Mouse (Mus musculus) cerebellum, adult 2 months (tissue): ENCODE measurements around the gene Tpgs1. TPM values are rescaled to one million over a fixed set of nuclear protein-coding genes. Genes with fewer than 3 reads are reported as not detected.

ENCODE experiments used
- DNase-seq, 2 experiments: peaks; one replicate each; pipeline ENCODE4 v3.0.0; 2021
- H3K27ac ChIP-seq: fragments of 200-500 bp; 2 replicates; pipeline ENCODE4 v1.5.1; 2012; ENCODE audit warnings: low read length, control low read depth, inconsistent platforms; ENCODE audit not compliant: insufficient read depth
- H3K27me3 ChIP-seq: fragments of 200-500 bp; 2 replicates; pipeline ENCODE4 v1.6.1; 2012; ENCODE audit warnings: inconsistent platforms, mild to moderate bottlenecking, low read length, moderate library complexity; ENCODE audit not compliant: control insufficient read depth, insufficient read depth
- H3K4me1 ChIP-seq: fragments of 200-500 bp; 2 replicates; pipeline ENCODE4 v1.6.1; 2011; ENCODE audit warnings: low read length; ENCODE audit not compliant: control insufficient read depth, insufficient read depth
- H3K4me3 ChIP-seq: fragments of 200-500 bp; replicated peaks from 2 replicates; pipeline ENCODE3; 2011; ENCODE audit warnings: mild to moderate bottlenecking, low read depth, low read length, control low read depth; ENCODE audit not compliant: insufficient read depth
- CTCF ChIP-seq: fragments of 200-500 bp; IDR thresholded peaks from 2 replicates; pipeline ENCODE4 v1.5.1; 2011; ENCODE audit warnings: low read depth, mild to moderate bottlenecking, control low read depth, low read length, moderate library complexity, borderline replicate concordance; ENCODE audit not compliant: insufficient read depth
- POLR2A ChIP-seq: fragments of 200-500 bp; IDR thresholded peaks from 2 replicates; pipeline ENCODE4 v1.6.1; 2011; ENCODE audit warnings: low read length, control low read depth, borderline replicate concordance; ENCODE audit not compliant: insufficient read depth
- WGBS: fragments of 180-500 bp; shearing (Covaris S2); methylation state at CpG from one replicate; pipeline ENCODE4 v1.1.7; 2018; 5-methylcytosine and 5-hydroxymethylcytosine counted together
- polyA plus RNA-seq: library from polyadenylated mRNA; depleted of rRNA; stranded (reverse); fragments of >200 nt; gene quantifications from 2 replicates; pipeline ENCODE4 v1.2.3, GENCODE M21; 2012

Tpgs1 gene
- polyA plus RNA-seq, 1 experiment = 95.4 TPM

DNA sequence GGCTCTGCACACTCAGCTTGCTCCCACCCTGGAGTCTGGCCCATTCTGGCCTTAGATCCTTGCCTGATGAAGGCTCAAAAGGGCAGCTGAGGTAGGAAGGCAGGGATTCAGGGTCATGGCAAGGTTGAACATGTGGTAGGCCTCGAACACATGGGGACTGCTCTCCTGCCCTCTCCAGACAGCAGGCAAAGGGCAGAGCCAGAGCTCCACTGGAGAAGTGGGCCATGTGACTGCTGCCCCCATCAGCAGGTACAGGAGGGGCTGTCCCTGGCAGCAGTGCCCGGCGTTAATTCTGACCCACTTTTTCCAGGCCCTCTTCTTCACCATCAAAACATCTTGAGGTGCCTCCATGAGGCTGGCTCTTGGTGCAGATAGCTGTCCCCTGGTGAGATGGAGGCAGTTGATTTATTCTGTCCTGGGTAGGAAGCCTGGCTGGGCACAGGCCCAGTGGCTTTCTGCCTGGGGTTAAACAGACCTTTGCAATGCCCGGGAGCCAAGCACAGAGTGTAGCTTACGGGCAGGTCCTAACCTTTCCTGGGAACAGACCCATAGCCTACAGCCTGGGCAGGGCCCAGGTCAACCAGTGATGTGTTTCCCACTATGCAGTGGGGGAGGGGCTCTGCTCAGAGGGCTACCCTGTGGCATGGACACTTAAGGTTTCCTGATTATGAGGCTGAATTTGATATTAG lies 37.4 kb downstream of the Tpgs1 start:
- H3K4me3 ChIP-seq = peak overlapping the region; percentile 90
- peak overlapping the region; percentile 96 for H3K27ac ChIP-seq
- H3K4me1 ChIP-seq = peaks cover 36% of the 10 kb centered on the region
- WGBS = 3% methylated on average over 5 of the region's 5 CpGs
- TF ChIP-seq POLR2A (no peak), CTCF (no peak)
- no peaks in the 10 kb centered on the region for H3K27me3 ChIP-seq
- DNase-seq = peak; percentile 68 to 71

DNA sequence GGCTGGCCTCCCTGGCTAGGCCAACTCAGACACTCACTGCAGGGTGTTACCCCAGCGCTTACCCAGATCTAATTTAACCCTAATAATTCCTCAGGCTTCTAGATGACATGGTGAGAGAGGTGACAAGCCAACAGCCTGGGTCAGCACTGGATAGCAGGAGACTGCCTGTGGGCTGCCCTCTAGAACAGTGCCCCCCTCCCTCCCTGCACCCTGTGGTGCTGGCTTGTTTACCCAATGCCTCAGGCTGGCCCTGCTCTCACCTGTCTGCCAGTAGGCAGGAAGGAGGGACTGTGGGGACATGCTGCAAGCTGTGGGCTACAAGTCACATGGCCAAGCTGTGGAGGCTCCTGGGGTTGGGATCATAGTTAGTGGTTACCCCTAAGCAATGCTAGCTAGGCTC lies 38.0 kb downstream of the Tpgs1 start:
- WGBS = 14% methylated on average over 1 of the region's 1 CpGs
- Histone ChIP-seq H3K4me3 (peak overlapping the region; percentile 90), H3K27me3 (no peaks in the 10 kb centered on the region), H3K27ac (peak overlapping the region; percentile 96), H3K4me1 (peaks cover 36% of the 10 kb centered on the region)
- DNase-seq = peak; percentile 74 to 82
- TF ChIP-seq CTCF (no peak), POLR2A (no peak)

DNA sequence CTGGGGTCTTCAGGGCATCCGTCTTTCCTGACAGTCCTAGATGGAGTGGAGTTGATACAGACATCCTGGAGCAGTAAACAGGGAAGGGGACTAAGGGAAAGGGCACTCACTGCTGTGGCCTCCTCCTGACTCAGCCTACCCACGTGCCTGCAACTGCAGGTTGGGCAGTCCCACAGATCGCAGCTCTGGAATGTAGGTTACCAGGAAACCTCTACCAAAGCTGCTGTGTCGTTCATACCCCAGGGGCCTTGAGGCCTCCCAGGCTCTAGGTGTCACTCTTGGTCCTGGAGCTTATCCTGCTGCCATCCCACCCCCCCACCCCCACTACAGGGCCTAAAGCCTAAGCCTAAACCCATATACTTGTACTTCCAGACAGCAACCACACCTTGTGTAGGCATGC lies 38.6 kb downstream of the Tpgs1 start:
- peak overlapping the region; percentile 96 for H3K27ac ChIP-seq
- H3K4me1 ChIP-seq = peaks cover 38% of the 10 kb centered on the region
- TF ChIP-seq POLR2A (no peak), CTCF (no peak)
- peak overlapping the region; percentile 90 for H3K4me3 ChIP-seq
- no peaks in the 10 kb centered on the region for H3K27me3 ChIP-seq
- DNase-seq = no peak
- 33% methylated on average over 4 of the region's 4 CpGs for WGBS

DNA sequence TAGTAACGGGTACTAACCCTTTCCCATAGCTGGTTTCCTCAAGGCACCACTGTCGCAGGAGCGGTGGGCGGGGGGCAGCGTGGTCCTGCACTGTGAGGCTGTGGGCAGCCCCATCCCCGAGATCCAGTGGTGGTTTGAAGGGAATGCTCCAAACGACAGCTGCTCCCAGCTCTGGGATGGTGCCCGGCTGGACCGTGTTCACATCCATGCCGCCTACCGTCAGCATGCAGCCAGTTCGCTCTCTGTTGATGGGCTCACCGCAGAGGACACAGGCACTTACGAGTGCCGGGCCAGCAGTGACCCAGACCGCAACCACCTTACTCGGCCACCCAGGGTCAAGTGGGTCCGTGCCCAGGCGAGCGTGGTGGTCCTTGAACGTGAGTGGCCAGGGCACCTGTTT lies 39.5 kb downstream of the Tpgs1 start:
- H3K27ac ChIP-seq = peak overlapping the region; percentile 3; the same call in 1 of the 2 replicates
- 35% methylated on average over 21 of the region's 21 CpGs for WGBS
- DNase-seq = no peak

DNA sequence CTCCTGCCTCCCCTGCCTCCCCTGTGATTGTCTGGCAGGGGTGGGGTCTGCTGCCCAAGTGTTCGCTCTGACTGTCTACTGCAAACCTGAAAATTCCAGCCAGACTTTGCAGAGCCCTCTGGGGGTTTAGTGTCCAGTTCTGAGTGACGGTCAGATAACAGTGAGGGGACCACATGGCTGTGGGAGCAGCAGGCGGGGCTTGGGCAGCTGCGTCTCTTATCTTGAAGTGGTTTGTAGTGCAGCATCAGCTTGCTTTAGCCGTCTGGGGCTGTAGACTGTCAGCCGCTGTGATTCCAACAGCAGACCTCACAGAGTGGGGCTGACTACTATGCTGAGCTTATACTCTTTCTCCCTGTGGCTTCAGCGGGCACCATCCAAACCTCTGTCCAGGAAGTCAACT lies 40.1 kb downstream of the Tpgs1 start:
- Histone ChIP-seq H3K27me3 (no peaks in the 10 kb centered on the region), H3K4me3 (no peak overlapping the region), H3K4me1 (peaks cover 39% of the 10 kb centered on the region), H3K27ac (peak overlapping the region; percentile 3; the same call in 1 of the 2 replicates)
- DNase-seq = no peak
- WGBS = 60% methylated on average over 7 of the region's 7 CpGs
- no peak for TF ChIP-seq CTCF
- TF ChIP-seq POLR2A = no peak

More for the DNA sequence above, 39.5 kb downstream of the Tpgs1 start:
- TF ChIP-seq CTCF (no peak), POLR2A (no peak)
- Histone ChIP-seq H3K4me1 (peaks cover 39% of the 10 kb centered on the region), H3K4me3 (peak overlapping the region; percentile 16), H3K27me3 (no peaks in the 10 kb centered on the region)

DNA sequence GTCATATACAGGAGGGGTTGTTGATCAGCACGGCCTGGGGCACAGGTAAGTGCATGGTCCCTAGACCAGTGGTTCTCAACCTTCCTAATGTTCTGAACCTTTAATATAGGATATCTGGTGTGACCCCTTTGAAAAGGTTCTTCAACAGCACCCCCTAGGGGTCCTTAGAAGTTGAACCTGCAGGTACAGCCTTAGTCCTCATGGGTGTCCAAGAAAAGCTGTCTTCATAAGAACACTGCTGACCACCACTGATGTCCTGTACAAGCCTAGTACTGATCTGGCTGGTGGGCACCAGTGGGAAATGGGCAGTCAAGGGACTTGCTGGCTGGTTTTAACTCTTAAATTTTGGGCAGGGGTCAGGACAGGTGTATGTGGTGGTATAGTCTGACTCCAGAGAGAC lies 42.9 kb downstream of the Tpgs1 start:
- TF ChIP-seq CTCF (no peak; the same call in 1 of the 2 replicates), POLR2A (no peak)
- Histone ChIP-seq H3K27me3 (no peaks in the 10 kb centered on the region), H3K27ac (no peak overlapping the region), H3K4me3 (no peak overlapping the region), H3K4me1 (peaks cover 34% of the 10 kb centered on the region)
- 89% methylated on average over 1 of the region's 1 CpGs for WGBS
- DNase-seq = no peak

DNA sequence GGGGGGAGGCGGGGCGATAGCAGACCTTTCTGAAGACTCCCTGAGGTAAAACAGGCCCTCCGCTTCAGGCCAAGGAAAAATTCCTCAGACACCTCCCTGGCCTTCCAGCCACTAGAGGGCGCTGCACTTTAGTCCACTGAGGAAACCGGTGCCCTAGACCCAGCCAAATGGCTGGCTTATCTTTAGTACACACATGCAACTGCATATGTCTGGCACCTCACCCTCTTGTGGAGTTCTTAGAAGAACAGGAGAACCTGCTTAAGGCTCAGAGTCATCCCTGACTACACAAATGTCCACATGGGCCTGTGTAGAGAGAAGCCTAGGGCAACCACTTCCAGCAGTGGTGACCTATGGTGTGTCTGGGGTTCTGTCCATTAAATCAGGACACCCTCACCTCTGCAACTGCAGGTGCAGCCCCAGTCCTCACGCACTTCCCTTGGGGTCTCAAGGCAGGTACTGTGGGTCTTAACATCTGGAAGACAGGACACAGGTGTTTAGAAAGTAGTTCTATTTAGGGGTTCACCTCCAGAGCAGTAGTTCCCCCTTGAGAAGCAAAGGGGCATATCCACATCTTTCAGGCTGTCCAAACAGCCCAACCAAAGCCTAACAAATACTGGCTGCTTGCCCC lies 43.4 kb downstream of the Tpgs1 start:
- Histone ChIP-seq H3K4me1 (peaks cover 28% of the 10 kb centered on the region), H3K27ac (no peak overlapping the region; the same call in 1 of the 2 replicates), H3K27me3 (no peaks in the 10 kb centered on the region), H3K4me3 (no peak overlapping the region)
- TF ChIP-seq POLR2A = no peak
- peak; percentile 79 for TF ChIP-seq CTCF
- DNase-seq = peak; percentile 76 to 85
- WGBS = 11% methylated on average over 4 of the region's 6 CpGs

DNA sequence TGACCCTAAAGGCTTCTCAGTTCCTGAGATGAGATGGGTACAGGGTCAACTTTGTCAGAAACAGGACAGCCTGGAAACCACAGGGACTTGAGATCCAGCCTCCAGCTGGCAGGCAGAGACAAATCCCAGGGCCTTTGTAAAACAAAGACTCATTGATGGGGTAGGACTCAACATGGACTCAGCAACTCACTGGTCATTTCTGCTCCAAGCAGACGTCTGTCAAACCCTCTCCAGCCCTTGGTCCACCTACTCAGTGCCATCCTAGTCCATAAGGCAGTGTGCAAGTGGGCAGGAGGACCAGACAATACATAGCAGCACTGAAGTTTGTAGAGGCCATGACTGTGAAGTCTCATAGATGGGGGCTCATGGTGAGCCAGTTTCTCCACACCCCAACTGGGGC lies 44.0 kb downstream of the Tpgs1 start:
- 12% methylated on average over 1 of the region's 1 CpGs for WGBS

More for the DNA sequence above, 44.0 kb downstream of the Tpgs1 start:
- Histone ChIP-seq H3K27me3 (no peaks in the 10 kb centered on the region), H3K27ac (no peak overlapping the region; the same call in 1 of the 2 replicates), H3K4me1 (peaks cover 30% of the 10 kb centered on the region), H3K4me3 (no peak overlapping the region)
- no peak for DNase-seq
- no peak for TF ChIP-seq POLR2A
- TF ChIP-seq CTCF = no peak
